Mouse (Mus musculus) hindbrain, embryonic 10.5 days (tissue): ENCODE results near the gene Panx2. TPM values are rescaled to one million over a fixed set of nuclear protein-coding genes. Genes with fewer than 3 reads are reported as not detected.

ENCODE experiments used
- DNase-seq: peaks from one replicate; pipeline ENCODE4 v3.0.0-alpha.2; 2017; ENCODE audit warnings: low spot score
- H3K27ac ChIP-seq: fragments of 300-500 bp; sonication (generic); 2 replicates; pipeline ENCODE4 v1.5.1; 2016; ENCODE audit warnings: mild to moderate bottlenecking, moderate library complexity
- H3K27me3 ChIP-seq: fragments of 300-500 bp; sonication (generic); 2 replicates; pipeline ENCODE4 v1.6.1; 2016; ENCODE audit warnings: mild to moderate bottlenecking; ENCODE audit not compliant: poor library complexity, insufficient read depth, severe bottlenecking
- H3K36me3 ChIP-seq: fragments of 300-500 bp; sonication (generic); 2 replicates; pipeline ENCODE4 v1.6.1; 2016; ENCODE audit warnings: mild to moderate bottlenecking, moderate library complexity
- H3K4me1 ChIP-seq: fragments of 300-500 bp; sonication (generic); replicated peaks from 2 replicates; pipeline ENCODE4 v1.6.1; 2016; ENCODE audit warnings: mild to moderate bottlenecking
- H3K4me3 ChIP-seq: fragments of 300-500 bp; sonication (generic); 2 replicates; pipeline ENCODE4 v1.5.1; 2016; ENCODE audit warnings: mild to moderate bottlenecking, moderate library complexity
- H3K9me3 ChIP-seq: fragments of 300-500 bp; sonication (generic); 2 replicates; pipeline ENCODE4 v1.6.1; 2016; ENCODE audit warnings: mild to moderate bottlenecking, moderate library complexity
- WGBS: fragments of 180-500 bp; shearing (Covaris S2); methylation state at CpG from one replicate; pipeline ENCODE4 v1.1.7; 2016; 5-methylcytosine and 5-hydroxymethylcytosine counted together
- polyA plus RNA-seq: library from polyadenylated mRNA; unstranded; fragments of >200 nt; fragmentation: Nextera tagmentation; extraction: Ambion mirVana; gene quantifications from 2 replicates; pipeline ENCODE4 v1.2.1, GENCODE M21; 2016

The Panx2 gene
- polyA plus RNA-seq, 1 experiment from 2014 or later = 0.56 TPM

DNA sequence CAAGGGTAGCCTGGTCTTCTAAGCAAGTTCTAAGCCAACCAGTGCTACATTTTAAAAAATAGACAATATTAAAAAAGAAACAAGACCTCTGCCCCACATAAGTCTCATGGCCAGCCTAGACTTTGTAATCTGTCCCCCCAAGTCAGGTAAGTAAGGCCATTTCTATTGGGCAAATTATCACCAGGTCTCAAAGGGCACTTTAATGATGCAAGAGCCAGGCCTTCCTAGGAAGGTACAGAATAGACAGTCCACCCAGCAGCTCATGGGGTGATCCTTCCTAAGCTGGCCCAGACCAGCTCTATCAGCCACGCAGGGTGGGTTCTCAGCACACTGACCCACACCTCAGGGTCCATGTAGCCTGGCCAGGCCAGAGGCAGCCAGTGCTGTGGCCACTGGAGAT is 24.4 kb downstream of the Panx2 start:
- Histone ChIP-seq H3K27ac (no peak overlapping the region), H3K9me3 (no peaks in the 10 kb centered on the region), H3K36me3 (peaks cover 81% of the 10 kb centered on the region), H3K27me3 (no peaks in the 10 kb centered on the region), H3K4me1 (peaks cover 9% of the 10 kb centered on the region), H3K4me3 (no peak overlapping the region)
- no peak for DNase-seq
- WGBS = 94% methylated on average over 1 of the region's 1 CpGs

- peaks cover 72% of the 10 kb centered on the region for H3K36me3 ChIP-seq
- H3K27ac ChIP-seq = no peak overlapping the region
- 97% methylated on average over 2 of the region's 2 CpGs for WGBS
- H3K4me3 ChIP-seq = no peak overlapping the region
- H3K27me3 ChIP-seq = no peaks in the 10 kb centered on the region
- H3K4me1 ChIP-seq = peaks cover 16% of the 10 kb centered on the region
- no peaks in the 10 kb centered on the region for H3K9me3 ChIP-seq
- no peak for DNase-seq
Observed at GRCm38 (mm10) chr15:89084826-89085225, 25.3 kb downstream of the Panx2 start.

GRCm38 (mm10) chr15:89088607-89089247 is 29.2 kb downstream of the Panx2 start, which contains the start of gene Selenoo:
TSS of gene Selenoo (plus strand) at chr15:89089084.
- H3K9me3 ChIP-seq = no peaks in the 10 kb centered on the region
- no peaks in the 10 kb centered on the region for H3K27me3 ChIP-seq
- peaks cover 57% of the 10 kb centered on the region for H3K36me3 ChIP-seq
- peak within 1 kb of the TSS; percentile 91 for H3K27ac ChIP-seq
- peaks cover 23% of the 10 kb centered on the region for H3K4me1 ChIP-seq
- DNase-seq = peak; percentile 91
- WGBS = 2% methylated on average over 38 of the region's 38 CpGs
- H3K4me3 ChIP-seq = peak within 1 kb of the TSS; percentile 96

- Histone ChIP-seq H3K36me3 (peaks cover 57% of the 10 kb centered on the region), H3K27ac (peak overlapping the region; percentile 91), H3K4me1 (peaks cover 23% of the 10 kb centered on the region), H3K9me3 (no peaks in the 10 kb centered on the region), H3K4me3 (peak overlapping the region; percentile 96), H3K27me3 (no peaks in the 10 kb centered on the region)
- DNase-seq = no peak
- WGBS = 4% methylated on average over 68 of the region's 68 CpGs
Observed at GRCm38 (mm10) chr15:89089248-89090051, 29.9 kb downstream of the Panx2 start.

GRCm38 (mm10) chr15:89090662-89091061 is 31.1 kb downstream of the Panx2 start:
- no peak overlapping the region for H3K27ac ChIP-seq
- peaks cover 23% of the 10 kb centered on the region for H3K4me1 ChIP-seq
- H3K27me3 ChIP-seq = no peaks in the 10 kb centered on the region
- no peaks in the 10 kb centered on the region for H3K9me3 ChIP-seq
- peaks cover 57% of the 10 kb centered on the region for H3K36me3 ChIP-seq
- no peak for DNase-seq
- WGBS = 92% methylated on average over 4 of the region's 4 CpGs
- H3K4me3 ChIP-seq = no peak overlapping the region

- H3K4me3 ChIP-seq = no peak overlapping the region
- H3K27ac ChIP-seq = no peak overlapping the region
- no peaks in the 10 kb centered on the region for H3K9me3 ChIP-seq
- peaks cover 23% of the 10 kb centered on the region for H3K4me1 ChIP-seq
- WGBS = 88% methylated on average over 5 of the region's 5 CpGs
- DNase-seq = no peak
- H3K27me3 ChIP-seq = no peaks in the 10 kb centered on the region
- H3K36me3 ChIP-seq = peaks cover 57% of the 10 kb centered on the region
Observed at GRCm38 (mm10) chr15:89092181-89092580, 32.6 kb downstream of the Panx2 start.

GRCm38 (mm10) chr15:89097450-89097849 is 37.9 kb downstream of the Panx2 start:
- Histone ChIP-seq H3K9me3 (no peaks in the 10 kb centered on the region), H3K4me1 (peaks cover 10% of the 10 kb centered on the region), H3K27me3 (no peaks in the 10 kb centered on the region), H3K4me3 (no peak overlapping the region), H3K36me3 (peaks cover 100% of the 10 kb centered on the region), H3K27ac (no peak overlapping the region)
- WGBS = 95% methylated on average over 5 of the region's 5 CpGs
- no peak for DNase-seq

DNA sequence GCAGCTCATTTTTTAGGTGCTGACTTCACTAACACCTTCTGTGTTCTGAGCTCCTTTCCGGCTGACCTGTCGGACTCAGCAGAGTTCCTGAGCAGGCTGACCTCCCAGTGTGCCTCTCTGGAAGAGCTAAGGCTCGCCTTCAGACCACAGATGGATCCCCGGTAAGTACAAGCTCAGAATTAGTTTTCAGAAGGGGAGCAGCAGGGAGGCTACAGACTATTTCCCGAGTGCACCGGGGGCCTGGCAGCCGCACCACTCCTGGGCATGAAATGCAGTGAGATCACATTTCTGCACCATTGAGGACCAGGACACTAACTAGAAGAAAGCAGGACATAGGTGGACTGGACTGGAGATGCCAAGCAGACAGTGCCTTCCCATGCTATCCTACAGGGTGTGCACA is 39.1 kb downstream of the Panx2 start:
- Histone ChIP-seq H3K27ac (no peak overlapping the region), H3K36me3 (peaks cover 100% of the 10 kb centered on the region), H3K4me1 (peaks cover 16% of the 10 kb centered on the region), H3K27me3 (no peaks in the 10 kb centered on the region), H3K4me3 (no peak overlapping the region), H3K9me3 (no peaks in the 10 kb centered on the region)
- DNase-seq = no peak
- 90% methylated on average over 7 of the region's 7 CpGs for WGBS

DNA sequence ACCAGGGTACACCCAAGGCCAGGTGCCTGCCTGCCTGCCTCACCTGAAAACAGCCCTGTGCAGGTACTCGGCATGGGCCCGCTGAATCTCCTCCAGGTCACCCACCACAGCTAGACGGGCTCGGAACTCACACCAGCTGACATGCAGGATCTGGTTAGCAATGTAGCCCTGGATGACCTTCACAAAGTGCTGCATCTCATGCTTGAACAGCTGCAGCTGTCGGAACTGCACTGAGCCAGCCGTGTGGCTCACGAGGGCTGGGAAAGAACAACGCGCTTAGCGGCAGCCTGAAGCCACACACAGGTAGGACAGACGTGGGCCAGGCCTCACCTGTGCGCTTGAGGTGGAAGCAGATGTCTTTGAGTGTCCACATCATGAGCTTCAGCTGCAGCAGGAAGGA is 41.3 kb downstream of the Panx2 start:
- Histone ChIP-seq H3K4me3 (no peak overlapping the region), H3K27ac (no peak overlapping the region), H3K27me3 (no peaks in the 10 kb centered on the region), H3K36me3 (peaks cover 100% of the 10 kb centered on the region), H3K4me1 (peaks cover 19% of the 10 kb centered on the region), H3K9me3 (no peaks in the 10 kb centered on the region)
- DNase-seq = no peak
- WGBS = 93% methylated on average over 12 of the region's 12 CpGs

DNA sequence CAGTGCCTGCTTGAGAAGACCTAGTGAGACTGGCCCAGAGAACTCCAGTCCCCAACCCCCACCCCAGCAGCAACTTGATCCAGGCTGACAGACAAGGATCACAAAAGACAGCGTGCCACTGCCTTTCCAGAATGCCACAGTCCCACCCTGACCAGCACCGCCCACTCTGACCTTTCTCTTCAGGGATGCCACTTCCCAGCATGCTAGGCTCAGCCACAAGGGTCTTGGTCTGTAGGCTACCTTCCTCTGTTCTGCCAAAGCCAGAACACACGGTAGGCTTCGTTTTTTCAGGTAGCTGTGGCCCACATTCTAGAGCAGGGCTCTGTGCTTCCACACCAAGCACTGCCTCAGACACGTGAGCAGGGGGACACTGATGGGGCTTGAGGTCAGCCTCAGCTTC is 43.1 kb downstream of the Panx2 start:
- H3K4me1 ChIP-seq = peaks cover 19% of the 10 kb centered on the region
- peak overlapping the region; percentile 59 for H3K27ac ChIP-seq
- peaks cover 100% of the 10 kb centered on the region for H3K36me3 ChIP-seq
- H3K4me3 ChIP-seq = no peak overlapping the region
- WGBS = 50% methylated on average over 5 of the region's 5 CpGs
- no peaks in the 10 kb centered on the region for H3K9me3 ChIP-seq
- no peaks in the 10 kb centered on the region for H3K27me3 ChIP-seq
- DNase-seq = peak; percentile 47

DNA sequence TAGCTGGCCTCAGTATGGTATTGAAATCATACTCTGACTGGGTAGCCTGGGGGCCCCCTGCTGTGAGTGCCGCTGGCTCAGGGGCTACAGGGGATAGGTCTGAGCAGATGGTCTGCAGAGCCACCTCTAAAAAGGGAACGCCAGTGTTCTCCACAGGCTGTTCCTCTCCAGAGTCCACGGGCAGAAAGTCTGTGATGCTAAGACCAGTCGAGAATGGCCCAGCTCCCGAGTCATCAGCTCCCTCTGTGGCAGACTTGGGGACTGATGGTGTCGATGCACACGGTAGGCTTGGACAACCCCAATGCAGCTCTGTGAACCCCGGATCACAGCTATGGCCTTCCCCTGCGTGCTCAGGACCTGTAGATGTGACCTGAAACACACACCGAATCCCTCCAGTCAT is 44.4 kb downstream of the Panx2 start:
- H3K4me3 ChIP-seq = no peak overlapping the region
- no peaks in the 10 kb centered on the region for H3K9me3 ChIP-seq
- peaks cover 100% of the 10 kb centered on the region for H3K36me3 ChIP-seq
- H3K27me3 ChIP-seq = no peaks in the 10 kb centered on the region
- no peak overlapping the region for H3K27ac ChIP-seq
- H3K4me1 ChIP-seq = peaks cover 19% of the 10 kb centered on the region
- WGBS = 91% methylated on average over 10 of the region's 10 CpGs
- DNase-seq = no peak

DNA sequence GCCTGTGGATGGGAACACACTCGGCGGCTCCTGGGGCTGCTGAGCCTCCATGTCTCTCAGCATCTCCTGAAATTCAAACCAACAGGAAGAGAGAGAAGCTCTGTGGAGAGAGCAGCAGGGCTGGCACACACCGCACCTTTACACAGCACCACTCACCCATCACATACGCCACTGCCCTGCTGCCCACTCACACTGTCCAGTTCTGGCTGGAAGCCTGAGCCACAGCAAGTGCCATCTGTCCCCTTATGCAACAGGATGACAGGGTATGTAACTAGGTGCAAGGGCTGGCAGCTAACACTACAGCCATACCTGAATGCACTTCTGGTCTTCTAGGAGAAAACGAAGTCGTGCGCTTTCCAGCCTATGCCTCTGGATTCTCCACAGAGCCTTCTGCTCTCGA is 44.9 kb downstream of the Panx2 start:
- H3K9me3 ChIP-seq = no peaks in the 10 kb centered on the region
- H3K36me3 ChIP-seq = peaks cover 100% of the 10 kb centered on the region
- DNase-seq = no peak
- H3K27ac ChIP-seq = no peak overlapping the region
- H3K27me3 ChIP-seq = no peaks in the 10 kb centered on the region
- H3K4me1 ChIP-seq = peaks cover 19% of the 10 kb centered on the region
- WGBS = 95% methylated on average over 8 of the region's 8 CpGs
- no peak overlapping the region for H3K4me3 ChIP-seq

DNA sequence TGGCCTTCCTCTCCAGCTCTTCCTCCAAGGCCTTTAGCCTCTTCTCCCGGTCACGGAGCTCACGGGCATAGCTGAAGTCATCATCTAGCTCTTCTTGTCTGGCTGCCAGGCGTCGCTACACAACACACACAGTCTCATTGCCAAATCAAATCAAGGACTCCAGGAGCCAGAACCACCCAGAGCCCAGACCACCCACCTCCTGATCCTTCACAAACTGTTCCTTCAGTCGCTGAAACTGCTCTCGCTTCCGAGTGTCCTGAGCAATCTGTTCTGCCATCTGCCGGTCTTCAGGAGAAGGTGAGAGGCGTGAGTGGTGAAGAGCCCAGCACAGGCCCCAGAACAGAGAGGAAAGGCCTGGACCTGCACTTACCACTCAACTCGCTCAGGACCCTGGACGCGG is 46.5 kb downstream of the Panx2 start:
- H3K27ac ChIP-seq = no peak overlapping the region
- no peaks in the 10 kb centered on the region for H3K9me3 ChIP-seq
- H3K36me3 ChIP-seq = peaks cover 100% of the 10 kb centered on the region
- H3K4me1 ChIP-seq = peaks cover 19% of the 10 kb centered on the region
- no peak overlapping the region for H3K4me3 ChIP-seq
- WGBS = 90% methylated on average over 13 of the region's 13 CpGs
- no peaks in the 10 kb centered on the region for H3K27me3 ChIP-seq
- DNase-seq = no peak
